Mouse (Mus musculus) testis, postnatal 10 days (tissue): ENCODE measurements at regions not wholly inside any gene's neighbourhood (a gene's known extent, or its start where the extent isn't known, plus 50 kb on each side); places are given as distances from the start of the nearest gene placed in this dataset.

Source experiments
- DNase-seq: peaks from one replicate; pipeline ENCODE4 v3.0.0; 2021; ENCODE audit warnings: low spot score

GRCm38 (mm10) chr11:64579826-64580225, 143.4 kb upstream of the F930015N05Rik start:
- DNase-seq, result peak; percentile 55

GRCm38 (mm10) chr11:64586056-64586455, 149.6 kb upstream of the F930015N05Rik start:
- DNase-seq, result no peak

GRCm38 (mm10) chr11:64587034-64587710, 150.7 kb upstream of the F930015N05Rik start:
- no peak for DNase-seq

GRCm38 (mm10) chr11:64587751-64588600, 151.5 kb upstream of the F930015N05Rik start:
- no peak for DNase-seq

- no peak for DNase-seq
Measured at GRCm38 (mm10) chr11:64588601-64588989, 152.1 kb upstream of the F930015N05Rik start.

GRCm38 (mm10) chr11:64589026-64589425, 152.6 kb upstream of the F930015N05Rik start:
- DNase-seq, result no peak

GRCm38 (mm10) chr11:64590091-64590490, 153.6 kb upstream of the F930015N05Rik start:
- no peak for DNase-seq

GRCm38 (mm10) chr11:64592253-64592652, 155.8 kb upstream of the F930015N05Rik start:
- no peak for DNase-seq

GRCm38 (mm10) chr11:64597305-64597704, 160.9 kb upstream of the F930015N05Rik start:
- no peak for DNase-seq

GRCm38 (mm10) chr11:64599178-64599577, 162.7 kb upstream of the F930015N05Rik start:
- DNase-seq, result peak; percentile 61

GRCm38 (mm10) chr11:64600201-64601102, 164.0 kb upstream of the F930015N05Rik start:
- peak; percentile 55 for DNase-seq

- DNase-seq, result no peak
Measured at GRCm38 (mm10) chr11:64609043-64609442, 172.6 kb upstream of the F930015N05Rik start.

GRCm38 (mm10) chr11:64610724-64611123, 174.3 kb upstream of the F930015N05Rik start:
- DNase-seq, result no peak

- no peak for DNase-seq
Measured at GRCm38 (mm10) chr11:64615140-64615539, 178.7 kb upstream of the F930015N05Rik start.

- DNase-seq, result no peak
Measured at GRCm38 (mm10) chr11:64618631-64619385, 182.4 kb upstream of the F930015N05Rik start.

- no peak for DNase-seq
Measured at GRCm38 (mm10) chr11:64627180-64627579, 190.7 kb upstream of the F930015N05Rik start.

- DNase-seq, result no peak
Measured at GRCm38 (mm10) chr11:64640947-64641346, 204.5 kb upstream of the F930015N05Rik start.

GRCm38 (mm10) chr11:64643171-64643570, 206.7 kb upstream of the F930015N05Rik start:
- DNase-seq, result no peak

- no peak for DNase-seq
Measured at GRCm38 (mm10) chr11:64647938-64648337, 211.5 kb upstream of the F930015N05Rik start.

- DNase-seq, result no peak
Measured at GRCm38 (mm10) chr11:64650571-64651282, 214.3 kb upstream of the F930015N05Rik start.

GRCm38 (mm10) chr11:64652811-64653210, 216.4 kb upstream of the F930015N05Rik start:
- no peak for DNase-seq
